Mouse (Mus musculus) forebrain, embryonic 11.5 days (tissue): ENCODE data around the gene Rab24. TPM values are rescaled to one million over a fixed set of nuclear protein-coding genes. Genes with fewer than 3 reads are reported as not detected.

ENCODE experiments used
- ATAC-seq: fragments of 200-750 bp; cut with Nextera tagmentation; replicated peaks from 2 replicates; pipeline ENCODE4 v1.8.0; 2017; ENCODE audit warnings: moderate TSS enrichment; ENCODE audit not compliant: low FRiP score
- DNase-seq: peaks from one replicate; pipeline ENCODE4 v3.0.0-alpha.2; 2017; ENCODE audit warnings: low spot score
- H3K27ac ChIP-seq: fragments of 300-500 bp; sonication (generic); 2 replicates; pipeline ENCODE4 v1.5.1; 2014; ENCODE audit warnings: low read depth, low read length
- H3K27me3 ChIP-seq: fragments of 300-500 bp; sonication (generic); 2 replicates; pipeline ENCODE4 v1.6.1; 2014; ENCODE audit warnings: mild to moderate bottlenecking, low read length, mixed read lengths; ENCODE audit not compliant: control insufficient read depth, insufficient read depth
- H3K36me3 ChIP-seq: fragments of 300-500 bp; sonication (generic); 2 replicates; pipeline ENCODE4 v1.6.1; 2014; ENCODE audit warnings: mild to moderate bottlenecking, low read length, moderate library complexity, mixed read lengths; ENCODE audit not compliant: control insufficient read depth, insufficient read depth
- H3K4me1 ChIP-seq: fragments of 300-500 bp; sonication (generic); replicated peaks from 2 replicates; pipeline ENCODE4 v1.6.1; 2014; ENCODE audit warnings: low read length, mixed read lengths; ENCODE audit not compliant: control insufficient read depth, insufficient read depth
- H3K4me2 ChIP-seq: fragments of 300-500 bp; sonication (generic); 2 replicates; pipeline ENCODE4 v1.6.1; 2014; ENCODE audit warnings: low read depth, mild to moderate bottlenecking, low read length, moderate library complexity, mixed read lengths; ENCODE audit not compliant: severe bottlenecking
- H3K4me3 ChIP-seq: fragments of 300-500 bp; sonication (generic); 2 replicates; pipeline ENCODE4 v1.5.1; 2014; ENCODE audit warnings: low read depth, low read length
- H3K9ac ChIP-seq: fragments of 300-500 bp; sonication (generic); 2 replicates; pipeline ENCODE4 v1.6.1; 2014; ENCODE audit warnings: low read length
- H3K9me3 ChIP-seq: fragments of 300-500 bp; sonication (generic); 2 replicates; pipeline ENCODE4 v1.6.1; 2016; ENCODE audit warnings: low read length, mixed read lengths; ENCODE audit not compliant: control insufficient read depth
- WGBS: fragments of 180-500 bp; shearing (Covaris S2); extraction: QIAGEN DNeasy Blood & Tissue Kit; methylation state at CpG from one replicate; pipeline ENCODE4 v1.1.7; 2014; 5-methylcytosine and 5-hydroxymethylcytosine counted together
- polyA plus RNA-seq: library from polyadenylated mRNA; unstranded; fragments of >200 nt; fragmentation: Nextera tagmentation; extraction: Ambion mirVana; gene quantifications from 2 replicates; pipeline ENCODE4 v1.2.1, GENCODE M21; 2014

The Rab24 gene
- polyA plus RNA-seq, 1 experiment from 2014 or later = 84.4 TPM

- ATAC-seq (no peak), DNase-seq (no peak)
- Histone ChIP-seq H3K27me3 (no peaks in the 10 kb centered on the region), H3K4me1 (no peaks in the 10 kb centered on the region), H3K27ac (no peak overlapping the region), H3K4me3 (no peak overlapping the region), H3K9me3 (no peaks in the 10 kb centered on the region), H3K36me3 (peaks cover 19% of the 10 kb centered on the region), H3K9ac (no peak overlapping the region), H3K4me2 (no peak overlapping the region)
- 93% methylated on average over 11 of the region's 11 CpGs for WGBS
Observed at GRCm38 (mm10) chr13:55346745-55347144, 25.0 kb upstream of the Rab24 start.

DNA sequence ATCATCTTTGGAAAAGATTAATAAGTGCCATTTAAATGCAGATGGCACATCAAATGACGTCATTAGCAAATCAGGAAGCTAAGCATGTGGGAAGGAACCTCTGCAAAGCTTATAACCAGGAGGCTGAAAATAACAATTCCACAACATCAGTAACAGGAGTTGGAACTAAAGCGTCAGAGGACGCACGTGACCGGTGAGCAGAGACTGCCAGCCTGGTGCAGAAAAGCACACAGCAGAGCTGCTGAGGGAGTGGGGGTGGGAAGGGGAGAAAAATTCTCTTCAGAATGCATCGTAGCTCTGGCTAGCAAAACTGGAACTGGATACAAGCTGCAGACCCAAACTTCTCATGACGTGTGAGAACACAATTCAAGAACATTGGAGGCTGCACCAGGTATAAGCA, 22.5 kb upstream of the Rab24 start:
- Histone ChIP-seq H3K9ac (no peak overlapping the region), H3K4me3 (no peak overlapping the region), H3K27ac (no peak overlapping the region), H3K4me1 (no peaks in the 10 kb centered on the region), H3K9me3 (no peaks in the 10 kb centered on the region), H3K36me3 (peaks cover 11% of the 10 kb centered on the region; the same call in 1 of the 2 replicates), H3K27me3 (no peaks in the 10 kb centered on the region), H3K4me2 (no peak overlapping the region)
- WGBS = 83% methylated on average over 7 of the region's 7 CpGs
- ATAC-seq (no peak), DNase-seq (no peak)

GRCm38 (mm10) chr13:55342469-55342868, 20.7 kb upstream of the Rab24 start:
- WGBS = 40% methylated on average over 11 of the region's 11 CpGs
- Histone ChIP-seq H3K27ac (no peak overlapping the region), H3K4me3 (no peak overlapping the region)

DNA sequence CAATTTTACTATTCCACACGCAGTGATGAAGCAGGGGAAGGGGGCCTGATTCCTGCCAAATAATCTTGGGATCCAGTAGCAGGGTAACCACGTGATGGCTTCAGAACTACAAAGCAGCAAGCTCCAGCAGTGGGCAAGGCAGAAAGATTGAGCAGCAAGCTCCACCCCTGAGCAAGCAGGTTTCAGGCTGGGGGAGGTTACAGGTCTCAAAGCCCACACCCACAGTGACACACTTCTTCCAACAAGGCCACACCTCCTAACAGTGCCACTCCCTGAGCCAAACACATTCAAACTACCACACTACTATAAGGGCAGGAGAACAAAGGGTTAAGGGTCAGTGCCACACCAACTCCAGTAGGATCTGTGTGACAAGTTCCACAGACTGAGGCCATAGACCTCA, 17.5 kb upstream of the Rab24 start:
- no peak for ATAC-seq
- Histone ChIP-seq H3K4me1 (no peaks in the 10 kb centered on the region), H3K9ac (no peak overlapping the region), H3K27ac (no peak overlapping the region), H3K27me3 (no peaks in the 10 kb centered on the region), H3K36me3 (no peaks in the 10 kb centered on the region; the same call in 1 of the 2 replicates), H3K9me3 (no peaks in the 10 kb centered on the region), H3K4me2 (no peak overlapping the region), H3K4me3 (no peak overlapping the region)
- WGBS = 36% methylated on average over 2 of the region's 2 CpGs
- DNase-seq = no peak

More at GRCm38 (mm10) chr13:55342469-55342868, 20.7 kb upstream of the Rab24 start:
- Histone ChIP-seq H3K9me3 (no peaks in the 10 kb centered on the region), H3K27me3 (no peaks in the 10 kb centered on the region), H3K36me3 (peaks cover 5% of the 10 kb centered on the region; the same call in 1 of the 2 replicates), H3K4me2 (no peak overlapping the region), H3K9ac (no peak overlapping the region), H3K4me1 (no peaks in the 10 kb centered on the region)
- DNase-seq (no peak), ATAC-seq (no peak)

DNA sequence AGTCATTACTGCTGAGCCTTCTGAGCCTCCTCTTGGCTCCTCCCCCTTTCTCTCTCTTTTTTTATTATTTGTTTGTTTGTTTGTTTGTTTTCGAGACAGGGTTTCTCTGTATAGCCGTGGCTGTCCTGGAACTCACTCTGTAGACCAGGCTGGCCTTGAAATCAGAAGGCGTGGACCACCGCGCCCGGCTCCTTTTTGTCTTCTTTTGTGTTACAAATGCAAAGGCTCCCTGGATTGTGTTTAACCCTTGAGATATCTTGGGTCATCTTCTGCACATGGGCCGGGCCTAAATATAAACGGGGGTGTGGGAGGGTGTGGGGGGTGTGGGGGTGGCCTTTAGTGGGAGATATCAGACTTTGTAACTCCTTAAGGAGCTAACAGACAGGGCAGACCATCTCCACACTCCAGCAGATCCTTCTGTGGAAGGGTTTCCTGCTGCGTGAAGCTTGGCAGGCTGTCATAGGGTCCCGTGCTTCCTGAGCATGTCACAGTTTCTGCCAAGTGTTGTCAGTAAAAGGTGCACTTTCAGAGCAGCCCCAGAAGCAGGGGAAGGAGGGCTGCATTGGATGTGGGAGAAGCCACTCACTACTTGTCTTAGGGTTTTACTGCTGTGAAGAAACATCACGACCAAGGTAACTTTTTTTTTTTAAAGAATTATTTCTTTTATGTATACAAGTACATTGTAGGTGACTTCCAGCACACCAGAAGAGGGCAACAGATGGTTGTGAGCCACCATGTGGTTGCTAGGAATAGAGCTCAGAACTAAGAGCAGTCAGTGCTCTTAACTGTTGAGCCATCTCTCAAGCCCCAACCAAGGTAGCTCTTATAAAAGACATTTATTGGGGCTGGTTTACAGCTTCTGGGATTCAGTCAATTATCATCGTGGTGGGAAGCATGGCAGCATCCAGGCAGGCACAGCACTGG, 16.6 kb upstream of the Rab24 start:
- no peaks in the 10 kb centered on the region for H3K9me3 ChIP-seq
- H3K4me1 ChIP-seq = no peaks in the 10 kb centered on the region
- no peak overlapping the region for H3K4me3 ChIP-seq
- no peaks in the 10 kb centered on the region; the same call in 1 of the 2 replicates for H3K36me3 ChIP-seq
- 71% methylated on average over 12 of the region's 12 CpGs for WGBS
- DNase-seq (no peak), ATAC-seq (no peak)
- H3K27me3 ChIP-seq = no peaks in the 10 kb centered on the region
- H3K27ac ChIP-seq = no peak overlapping the region
- H3K9ac ChIP-seq = no peak overlapping the region
- H3K4me2 ChIP-seq = no peak overlapping the region

GRCm38 (mm10) chr13:55337341-55337975, 15.7 kb upstream of the Rab24 start:
- 68% methylated on average over 10 of the region's 10 CpGs for WGBS
- Histone ChIP-seq H3K9me3 (no peaks in the 10 kb centered on the region), H3K4me3 (no peak overlapping the region), H3K9ac (no peak overlapping the region), H3K27ac (no peak overlapping the region), H3K4me2 (no peak overlapping the region), H3K4me1 (no peaks in the 10 kb centered on the region), H3K27me3 (no peaks in the 10 kb centered on the region), H3K36me3 (no peaks in the 10 kb centered on the region)
- ATAC-seq (no peak), DNase-seq (no peak)

- no peak overlapping the region for H3K4me3 ChIP-seq
- H3K9me3 ChIP-seq = no peaks in the 10 kb centered on the region
- 90% methylated on average over 4 of the region's 4 CpGs for WGBS
- no peaks in the 10 kb centered on the region for H3K36me3 ChIP-seq
- H3K4me1 ChIP-seq = no peaks in the 10 kb centered on the region; the same call in 1 of the 2 replicates
- DNase-seq (no peak), ATAC-seq (no peak)
- H3K4me2 ChIP-seq = no peak overlapping the region
- H3K9ac ChIP-seq = no peak overlapping the region
- H3K27me3 ChIP-seq = no peaks in the 10 kb centered on the region
- no peak overlapping the region for H3K27ac ChIP-seq
Observed at GRCm38 (mm10) chr13:55335701-55336100, 14.0 kb upstream of the Rab24 start.

DNA sequence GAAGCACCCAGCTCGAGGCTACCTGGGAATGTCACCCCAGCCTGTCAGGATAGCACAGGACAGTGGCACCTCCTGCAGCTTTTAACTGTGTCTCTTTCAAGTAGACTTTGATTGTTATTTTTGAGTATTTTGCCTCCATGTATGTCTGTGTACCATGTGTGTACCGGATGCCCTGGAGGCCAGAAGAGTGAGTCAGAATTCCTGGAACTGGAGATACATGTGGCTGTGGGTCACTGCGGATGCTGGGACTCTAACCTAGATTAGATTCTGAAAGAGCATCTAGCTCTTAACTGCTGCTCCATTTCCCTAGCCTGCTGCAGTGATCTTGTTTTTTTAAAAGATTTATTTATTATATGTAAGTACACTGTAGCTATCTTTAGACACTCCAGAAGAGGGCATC, 10.6 kb upstream of the Rab24 start:
- Histone ChIP-seq H3K9ac (no peak overlapping the region), H3K27ac (no peak overlapping the region), H3K36me3 (no peaks in the 10 kb centered on the region), H3K27me3 (no peaks in the 10 kb centered on the region), H3K9me3 (no peaks in the 10 kb centered on the region), H3K4me1 (peaks cover 7% of the 10 kb centered on the region), H3K4me2 (no peak overlapping the region), H3K4me3 (no peak overlapping the region)
- WGBS = 92% methylated on average over 3 of the region's 3 CpGs
- DNase-seq (no peak), ATAC-seq (no peak)
